Mouse (Mus musculus): ENCODE measurements around the gene Ankrd33b. TPM values are rescaled to one million over a fixed set of nuclear protein-coding genes. Genes with fewer than 3 reads are reported as not detected.

Gene Ankrd33b
- polyA plus RNA-seq, 1 experiment = 4.0 TPM

GRCm38 (mm10) chr15:31250676-31251075 is 116.8 kb downstream of the Ankrd33b start:
- no peak overlapping the region for H3K27ac ChIP-seq (ENCODE audit: insufficient read depth, low read length)
- H3K4me1 ChIP-seq (ENCODE audit: control insufficient read depth, insufficient read depth, low read length) = peaks cover 17% of the 10 kb centered on the region
- TF ChIP-seq POLR2A (IDR thresholded peaks at IDR 0.05; ENCODE audit: borderline replicate concordance, insufficient read depth, low read length) (no peak), CTCF (IDR thresholded peaks at IDR 0.05; ENCODE audit: borderline replicate concordance, insufficient read depth, low read depth, low read length) (no peak)
- H3K4me3 ChIP-seq (replicated peaks; ENCODE audit: insufficient read depth, low read depth, low read length) = no peak overlapping the region
- H3K27me3 ChIP-seq (ENCODE audit: control insufficient read depth, insufficient read depth, low read length) = no peaks in the 10 kb centered on the region
- DNase-seq = no peak
- 79% methylated on average over 3 of the region's 3 CpGs for WGBS

- no peak overlapping the region for H3K27ac ChIP-seq (ENCODE audit: insufficient read depth, low read length)
- 20% methylated on average over 2 of the region's 2 CpGs for WGBS
- peak in 1 of 2 experiments; percentile 31 for DNase-seq
- H3K27me3 ChIP-seq (ENCODE audit: control insufficient read depth, insufficient read depth, low read length) = no peaks in the 10 kb centered on the region
- H3K4me1 ChIP-seq (ENCODE audit: control insufficient read depth, insufficient read depth, low read length) = peaks cover 17% of the 10 kb centered on the region
- TF ChIP-seq POLR2A (IDR thresholded peaks at IDR 0.05; ENCODE audit: borderline replicate concordance, insufficient read depth, low read length) (no peak), CTCF (IDR thresholded peaks at IDR 0.05; ENCODE audit: borderline replicate concordance, insufficient read depth, low read depth, low read length) (no peak)
- H3K4me3 ChIP-seq (replicated peaks; ENCODE audit: insufficient read depth, low read depth, low read length) = no peak overlapping the region
Observed at GRCm38 (mm10) chr15:31250027-31250426, 117.5 kb downstream of the Ankrd33b start.

GRCm38 (mm10) chr15:31248882-31249281 is 118.6 kb downstream of the Ankrd33b start:
- WGBS = 90% methylated on average over 7 of the region's 7 CpGs
- Histone ChIP-seq H3K27me3 (ENCODE audit: control insufficient read depth, insufficient read depth, low read length) (no peaks in the 10 kb centered on the region), H3K4me1 (ENCODE audit: control insufficient read depth, insufficient read depth, low read length) (peaks cover 17% of the 10 kb centered on the region), H3K4me3 (replicated peaks; ENCODE audit: insufficient read depth, low read depth, low read length) (no peak overlapping the region), H3K27ac (ENCODE audit: insufficient read depth, low read length) (no peak overlapping the region)
- peak in 1 of 2 experiments; percentile 27 for DNase-seq
- TF ChIP-seq CTCF (IDR thresholded peaks at IDR 0.05; ENCODE audit: borderline replicate concordance, insufficient read depth, low read depth, low read length) (no peak), POLR2A (IDR thresholded peaks at IDR 0.05; ENCODE audit: borderline replicate concordance, insufficient read depth, low read length) (no peak)

GRCm38 (mm10) chr15:31247035-31247434 is 120.5 kb downstream of the Ankrd33b start:
- Histone ChIP-seq H3K27ac (ENCODE audit: insufficient read depth, low read length) (no peak overlapping the region), H3K27me3 (ENCODE audit: control insufficient read depth, insufficient read depth, low read length) (no peaks in the 10 kb centered on the region), H3K4me1 (ENCODE audit: control insufficient read depth, insufficient read depth, low read length) (peaks cover 17% of the 10 kb centered on the region), H3K4me3 (replicated peaks; ENCODE audit: insufficient read depth, low read depth, low read length) (no peak overlapping the region)
- peak; percentile 69 to 70 for DNase-seq
- 23% methylated on average over 9 of the region's 9 CpGs for WGBS
- no peak for TF ChIP-seq POLR2A (IDR thresholded peaks at IDR 0.05; ENCODE audit: borderline replicate concordance, insufficient read depth, low read length)
- TF ChIP-seq CTCF (IDR thresholded peaks at IDR 0.05; ENCODE audit: borderline replicate concordance, insufficient read depth, low read depth, low read length) = no peak

GRCm38 (mm10) chr15:31245934-31246333 is 121.6 kb downstream of the Ankrd33b start:
- no peak overlapping the region for H3K4me3 ChIP-seq (replicated peaks; ENCODE audit: insufficient read depth, low read depth, low read length)
- no peaks in the 10 kb centered on the region for H3K27me3 ChIP-seq (ENCODE audit: control insufficient read depth, insufficient read depth, low read length)
- no peak overlapping the region for H3K27ac ChIP-seq (ENCODE audit: insufficient read depth, low read length)
- no peak for TF ChIP-seq POLR2A (IDR thresholded peaks at IDR 0.05; ENCODE audit: borderline replicate concordance, insufficient read depth, low read length)
- TF ChIP-seq CTCF (IDR thresholded peaks at IDR 0.05; ENCODE audit: borderline replicate concordance, insufficient read depth, low read depth, low read length) = no peak
- WGBS = 93% methylated on average over 9 of the region's 9 CpGs
- no peak for DNase-seq
- H3K4me1 ChIP-seq (ENCODE audit: control insufficient read depth, insufficient read depth, low read length) = peaks cover 17% of the 10 kb centered on the region

GRCm38 (mm10) chr15:31244696-31245445 is 122.7 kb downstream of the Ankrd33b start:
- H3K27me3 ChIP-seq (ENCODE audit: control insufficient read depth, insufficient read depth, low read length) = no peaks in the 10 kb centered on the region
- DNase-seq = no peak
- no peak overlapping the region for H3K4me3 ChIP-seq (replicated peaks; ENCODE audit: insufficient read depth, low read depth, low read length)
- H3K4me1 ChIP-seq (ENCODE audit: control insufficient read depth, insufficient read depth, low read length) = peaks cover 23% of the 10 kb centered on the region
- TF ChIP-seq CTCF (IDR thresholded peaks at IDR 0.05; ENCODE audit: borderline replicate concordance, insufficient read depth, low read depth, low read length) (no peak), POLR2A (IDR thresholded peaks at IDR 0.05; ENCODE audit: borderline replicate concordance, insufficient read depth, low read length) (no peak)
- H3K27ac ChIP-seq (ENCODE audit: insufficient read depth, low read length) = no peak overlapping the region
- 97% methylated on average over 17 of the region's 17 CpGs for WGBS

GRCm38 (mm10) chr15:31243260-31243659 is 124.3 kb downstream of the Ankrd33b start:
- no peak for DNase-seq
- no peak for TF ChIP-seq CTCF (IDR thresholded peaks at IDR 0.05; ENCODE audit: borderline replicate concordance, insufficient read depth, low read depth, low read length)
- Histone ChIP-seq H3K27me3 (ENCODE audit: control insufficient read depth, insufficient read depth, low read length) (no peaks in the 10 kb centered on the region), H3K4me3 (replicated peaks; ENCODE audit: insufficient read depth, low read depth, low read length) (no peak overlapping the region), H3K27ac (ENCODE audit: insufficient read depth, low read length) (no peak overlapping the region), H3K4me1 (ENCODE audit: control insufficient read depth, insufficient read depth, low read length) (peaks cover 21% of the 10 kb centered on the region)
- WGBS = 65% methylated on average over 10 of the region's 10 CpGs

Other genes starting within 250 kb of the Ankrd33b start
- gene Dap, start 143.4 kb downstream of the Ankrd33b start, polyA plus RNA-seq (2012; rRNA removed) = 21.9 and 25.9 TPM in 2 replicates
- gene Ropn1l, start 86.0 kb upstream of the Ankrd33b start, polyA plus RNA-seq (2012; rRNA removed) = 1.3 TPM in 2 replicates
- 70.2 and 75.3 TPM in 2 replicates for gene March6, start 163.3 kb upstream of the Ankrd33b start, polyA plus RNA-seq (2012; rRNA removed)
- 17.1 and 19.4 TPM in 2 replicates for gene Cmbl, start 197.7 kb upstream of the Ankrd33b start, polyA plus RNA-seq (2012; rRNA removed)
- 220 and 228 TPM in 2 replicates for gene Cct5, start 234.1 kb upstream of the Ankrd33b start, polyA plus RNA-seq (2012; rRNA removed)
- gene Fam173b, start 234.1 kb upstream of the Ankrd33b start, polyA plus RNA-seq (2012; rRNA removed) = 15.2 and 15.9 TPM in 2 replicates

All from cerebellum, adult 2 months (tissue).